In the genomic region with DNA sequence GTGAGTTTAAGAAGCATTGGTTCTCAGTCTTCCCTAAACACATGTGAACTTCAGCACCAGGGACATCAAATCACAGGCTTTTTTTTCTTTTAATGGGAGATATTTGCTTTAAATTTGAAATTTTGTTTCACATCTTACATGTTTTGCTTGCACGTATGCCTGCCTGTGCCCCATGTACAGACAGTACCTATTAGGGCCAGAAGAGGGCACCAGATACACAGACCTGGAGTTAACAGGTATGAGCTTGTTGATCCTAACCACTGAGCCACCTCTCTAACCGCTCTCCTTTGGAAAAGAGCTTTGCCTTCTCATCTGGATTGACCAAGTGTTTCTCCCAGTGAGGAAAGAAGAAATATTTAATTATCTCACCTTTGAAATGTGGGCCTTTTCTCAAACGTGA, we compare ENCODE assay signal across 9 mouse cellular contexts. TPM values are rescaled to one million over a fixed set of nuclear protein-coding genes. Genes with fewer than 3 reads are reported as not detected.
A peak's percentile ranks its signal among the peaks of the same experiment; 100 is the strongest.
DNase-seq lines count a peak whose midpoint lies in the region; ATAC-seq and TF ChIP-seq lines count a peak whose summit lies in the region.
"Had no signal": no experiment of that assay in that cellular context is flagged by ENCODE, and none has a peak within 500 bp of the region (broad histone marks: within the 10 kb centered on the region; RNA-seq: fewer than 3 reads in every experiment).

No protein-coding gene starts in this region.

- TF ChIP-seq POLR2A in bone marrow, adult 2 months (IDR thresholded peaks at IDR 0.05; ENCODE audit: borderline replicate concordance, control insufficient read depth, low read depth, low read length): no peak

- H3K9me3 ChIP-seq in forebrain, embryonic 14.5 days (replicated peaks; ENCODE audit: control insufficient read depth, low read length): no peaks in the 10 kb centered on the region; the same call in 1 of the 2 replicates
- H3K9me3 ChIP-seq in forebrain, embryonic 12.5 days: no peaks in the 10 kb centered on the region
- H3K9me3 ChIP-seq in midbrain, postnatal 0 days (ENCODE audit: low read length): no peaks in the 10 kb centered on the region
- no peaks in the 10 kb centered on the region for H3K9me3 ChIP-seq in midbrain, embryonic 10.5 days (replicated peaks)

- no peaks in the 10 kb centered on the region for H3K36me3 ChIP-seq in forebrain, embryonic 14.5 days (ENCODE audit: control insufficient read depth, insufficient read depth, low read length)
- no peaks in the 10 kb centered on the region for H3K36me3 ChIP-seq in forebrain, embryonic 12.5 days (replicated peaks)
- no peaks in the 10 kb centered on the region for H3K36me3 ChIP-seq in midbrain, postnatal 0 days (ENCODE audit: insufficient read depth, low read length)
- H3K36me3 ChIP-seq in midbrain, embryonic 10.5 days: no peaks in the 10 kb centered on the region
- H3K36me3 ChIP-seq: limb, embryonic 12.5 days had no signal

- H3K27me3 ChIP-seq in forebrain, embryonic 14.5 days (replicated peaks; ENCODE audit: control insufficient read depth, insufficient read depth, low read length): no peaks in the 10 kb centered on the region
- peaks cover 17% of the 10 kb centered on the region for H3K27me3 ChIP-seq in forebrain, embryonic 12.5 days
- no peaks in the 10 kb centered on the region for H3K27me3 ChIP-seq in midbrain, postnatal 0 days (ENCODE audit: insufficient read depth, low read length)
- H3K27me3 ChIP-seq in midbrain, embryonic 10.5 days (ENCODE audit: low read depth, poor library complexity, severe bottlenecking): peaks cover 21% of the 10 kb centered on the region

- H3K9ac ChIP-seq in forebrain, embryonic 14.5 days (ENCODE audit: low read length): no peak overlapping the region
- no peak overlapping the region for H3K9ac ChIP-seq in forebrain, embryonic 12.5 days
- H3K9ac ChIP-seq in midbrain, postnatal 0 days (replicated peaks; ENCODE audit: low read length, poor library complexity, severe bottlenecking): no peak overlapping the region
- H3K9ac ChIP-seq: limb, embryonic 12.5 days had no signal

- peak; percentile 81 for TF ChIP-seq CTCF in midbrain, postnatal 0 days (IDR thresholded peaks at IDR 0.05)
- peak; percentile 50 for TF ChIP-seq CTCF in bone marrow, adult 2 months (IDR thresholded peaks at IDR 0.05; ENCODE audit: control insufficient read depth, insufficient read depth, low read length)

- intact Hi-C loops in heart, postnatal 36 days (cut with DNase I): loop anchor here (1.0 kb wide), 1 partner anchor 26 kb away; no protein-coding TSS in a partner anchor

- no peak overlapping the region for H3K27ac ChIP-seq in forebrain, embryonic 14.5 days (ENCODE audit: low read depth, low read length)
- H3K27ac ChIP-seq in forebrain, embryonic 12.5 days: no peak overlapping the region
- no peak overlapping the region for H3K27ac ChIP-seq in midbrain, postnatal 0 days (ENCODE audit: low read depth, low read length)
- H3K27ac ChIP-seq in midbrain, embryonic 10.5 days (replicated peaks): no peak overlapping the region
- H3K27ac ChIP-seq in bone marrow, adult 2 months (ENCODE audit: control insufficient read depth, insufficient read depth, low read depth, low read length, poor library complexity): no peak overlapping the region
- H3K27ac ChIP-seq: limb, embryonic 12.5 days had no signal

- peak; percentile 60 for DNase-seq in forebrain, embryonic 14.5 days (ENCODE audit: low spot score)
- peak; percentile 46 for DNase-seq in midbrain, postnatal 0 days (ENCODE audit: low spot score)
- no peak for DNase-seq in midbrain, embryonic 10.5 days (ENCODE audit: low spot score)
- peak; percentile 56 to 60 for DNase-seq in heart, postnatal 36 days
- DNase-seq in lung, postnatal 10 days: peak; percentile 74
- no peak for DNase-seq in c-Kit-positive CD71-positive TER-119-positive erythroid progenitor cells, embryonic 14.5 days (ENCODE audit: low spot score)

- no peak overlapping the region for H3K4me3 ChIP-seq in forebrain, embryonic 14.5 days (ENCODE audit: low read depth, low read length)
- no peak overlapping the region for H3K4me3 ChIP-seq in forebrain, embryonic 12.5 days (replicated peaks)
- H3K4me3 ChIP-seq in midbrain, postnatal 0 days (ENCODE audit: low read depth, low read length): no peak overlapping the region
- no peak overlapping the region for H3K4me3 ChIP-seq in midbrain, embryonic 10.5 days
- no peak overlapping the region for H3K4me3 ChIP-seq in bone marrow, adult 2 months (replicated peaks; ENCODE audit: control insufficient read depth, low read depth, low read length)
- H3K4me3 ChIP-seq: limb, embryonic 12.5 days had no signal

- 53% methylated on average over 3 of the region's 3 CpGs for WGBS in forebrain, embryonic 14.5 days
- whole genome bisulfite sequencing in forebrain, embryonic 12.5 days: 61% methylated on average over 3 of the region's 3 CpGs
- 62% methylated on average over 3 of the region's 3 CpGs for WGBS in midbrain, postnatal 0 days
- WGBS in midbrain, embryonic 10.5 days: 66% methylated on average over 3 of the region's 3 CpGs
- WGBS in bone marrow, adult 2 months: 41% methylated on average over 3 of the region's 3 CpGs

- H3K4me2 ChIP-seq in forebrain, embryonic 14.5 days (ENCODE audit: low read length): no peak overlapping the region
- H3K4me2 ChIP-seq in forebrain, embryonic 12.5 days: no peak overlapping the region
- H3K4me2 ChIP-seq in midbrain, postnatal 0 days (ENCODE audit: low read depth, low read length, poor library complexity, severe bottlenecking): no peak overlapping the region
- H3K4me2 ChIP-seq: limb, embryonic 12.5 days had no signal

- no peaks in the 10 kb centered on the region for H3K4me1 ChIP-seq in forebrain, embryonic 14.5 days (ENCODE audit: control insufficient read depth, insufficient read depth, low read length)
- H3K4me1 ChIP-seq in forebrain, embryonic 12.5 days: 0 out of 2 replicates have a peak, but pooled peaks cover 2% of the 10 kb centered on the region
- peaks cover 14% of the 10 kb centered on the region; the same call in 1 of the 2 replicates for H3K4me1 ChIP-seq in midbrain, postnatal 0 days (ENCODE audit: insufficient read depth, low read length)
- H3K4me1 ChIP-seq in midbrain, embryonic 10.5 days: peaks cover 7% of the 10 kb centered on the region
- no peaks in the 10 kb centered on the region for H3K4me1 ChIP-seq in bone marrow, adult 2 months (ENCODE audit: control insufficient read depth, insufficient read depth, low read length)

- no peak for ATAC-seq in forebrain, embryonic 14.5 days
- ATAC-seq in forebrain, embryonic 12.5 days (ENCODE audit: low FRiP score): no peak
- no peak for ATAC-seq in midbrain, postnatal 0 days (ENCODE audit: low FRiP score)

RNA-seq across cellular contexts. Expression of gene Larp6, which starts 5.5 kb away (rescaled TPM):
- polyA plus RNA-seq in forebrain, embryonic 14.5 days (2014; fragmentation: Nextera tagmentation; extraction: Ambion mirVana): 5.9 and 7.8 TPM in 2 replicates
- polyA plus RNA-seq in forebrain, embryonic 12.5 days (2016; fragmentation: Nextera tagmentation; extraction: Ambion mirVana): 2.2 and 3.0 TPM in 2 replicates
- total RNA-seq in midbrain, postnatal 0 days (2014; rRNA removed): 37.3 and 42.6 TPM in 2 replicates
- 30.4 and 31.4 TPM in 2 replicates for polyA plus RNA-seq in midbrain, postnatal 0 days (2015; fragmentation: Nextera tagmentation; extraction: Ambion mirVana)
- polyA plus RNA-seq in midbrain, embryonic 10.5 days (2016; fragmentation: Nextera tagmentation; extraction: Ambion mirVana): 1.2 and 1.9 TPM in 2 replicates
- polyA plus RNA-seq in bone marrow, adult 2 months (2011; ENCODE audit: insufficient read depth, insufficient read length, low replicate concordance, missing spikeins): not detected in 2 replicates
- total RNA-seq in heart, postnatal 36 days (2021): 1 to 10 TPM; 1.7 to 2.3 TPM

RNA-seq across cellular contexts. Expression of gene Lrrc49, which starts 30.3 kb away (rescaled TPM):
- 72.3 and 78.7 TPM in 2 replicates for polyA plus RNA-seq in forebrain, embryonic 14.5 days (2014; fragmentation: Nextera tagmentation; extraction: Ambion mirVana)
- 62.4 and 67.4 TPM in 2 replicates for polyA plus RNA-seq in forebrain, embryonic 12.5 days (2016; fragmentation: Nextera tagmentation; extraction: Ambion mirVana)
- total RNA-seq in midbrain, postnatal 0 days (2014; rRNA removed): 79.2 and 86.5 TPM in 2 replicates
- polyA plus RNA-seq in midbrain, postnatal 0 days (2015; fragmentation: Nextera tagmentation; extraction: Ambion mirVana): 69.2 and 72.0 TPM in 2 replicates
- 27.6 and 38.9 TPM in 2 replicates for polyA plus RNA-seq in midbrain, embryonic 10.5 days (2016; fragmentation: Nextera tagmentation; extraction: Ambion mirVana)
- 0.40 TPM in 1 of 2 replicates, not detected in the other for polyA plus RNA-seq in bone marrow, adult 2 months (2011; ENCODE audit: insufficient read depth, insufficient read length, low replicate concordance, missing spikeins)
- 1 to 10 TPM; 3.7 to 4.2 TPM for total RNA-seq in heart, postnatal 36 days (2021)

Comparison
In these comparisons a context has a peak if more than half of its experiments do, and no peak if none do; other contexts are left out.
1. DNase-seq: peak in forebrain, embryonic 14.5 days (single experiment), midbrain, postnatal 0 days (single experiment), heart, postnatal 36 days (2 of 2) and lung, postnatal 10 days (single experiment); none in midbrain, embryonic 10.5 days (single experiment) and c-Kit-positive CD71-positive TER-119-positive erythroid progenitor cells, embryonic 14.5 days (single experiment).
2. RNA of gene Lrrc49, which starts 30.3 kb away (polyA plus RNA-seq): 72.3 to 78.7 TPM in forebrain, embryonic 14.5 days, 69.2 to 72.0 TPM in midbrain, postnatal 0 days, 62.4 to 67.4 TPM in forebrain, embryonic 12.5 days and 27.6 to 38.9 TPM in midbrain, embryonic 10.5 days; 0.40 TPM in bone marrow, adult 2 months; every median in the first group is over 10 times any median in the second.